Comparison of ENCODE assay signal across 8 mouse cellular contexts in the genomic region with DNA sequence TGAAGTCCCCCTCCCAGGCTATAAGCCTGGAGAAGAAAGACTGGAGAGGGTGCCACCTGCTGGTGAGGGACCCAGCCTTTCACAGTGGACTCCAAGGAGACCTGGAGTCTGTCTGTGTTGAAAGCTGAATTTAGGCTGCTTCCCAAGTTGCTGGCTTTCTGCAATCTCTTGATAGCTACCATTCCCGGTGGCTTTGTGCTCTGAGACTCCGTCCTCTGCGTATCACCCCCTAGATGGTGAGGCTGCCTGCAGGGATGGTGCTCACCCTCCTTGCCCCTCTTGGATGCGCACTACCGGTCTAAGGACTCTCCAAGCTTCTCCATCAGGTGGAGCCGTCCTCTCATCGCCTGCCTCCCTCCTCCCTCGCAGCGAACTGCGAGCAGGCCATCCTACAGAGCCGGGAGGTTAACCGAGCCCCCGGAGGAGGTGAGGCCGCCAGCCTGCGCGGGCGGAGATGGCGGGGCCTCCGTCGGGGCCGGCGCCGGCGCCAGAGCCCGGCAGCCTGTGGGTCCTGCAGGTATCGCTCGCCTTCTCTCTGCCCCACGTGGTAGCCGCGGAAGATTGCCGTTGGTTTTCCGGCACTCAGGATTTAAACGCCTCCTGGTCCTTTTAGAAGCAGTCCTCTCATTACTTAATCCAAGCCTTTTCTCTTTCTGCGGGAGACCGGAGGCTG. TPM values are rescaled to one million over a fixed set of nuclear protein-coding genes. Genes with fewer than 3 reads are reported as not detected.
DNase-seq lines count a peak whose midpoint lies in the region; ATAC-seq and TF ChIP-seq lines count a peak whose summit lies in the region.

A gene (plus strand): TSS at position 136 of the 673 bp plus-strand sequence.

- H3K4me2 ChIP-seq in hindbrain, embryonic 13.5 days = peak within 1 kb of the TSS; percentile 65
- peak within 1 kb of the TSS; percentile 56 for H3K4me2 ChIP-seq in lung, embryonic 16.5 days (ENCODE audit: low read depth, low read length)

- peak; percentile 77 for TF ChIP-seq CTCF in Patski (IDR thresholded peaks at IDR 0.05)

- no peak for ATAC-seq in Patski
- peak; percentile 73 for ATAC-seq in frontal cortex, adult (ENCODE audit: low TSS enrichment)
- ATAC-seq in hindbrain, embryonic 13.5 days (ENCODE audit: low FRiP score) = peak; percentile 80
- peak; percentile 65 for ATAC-seq in lung, embryonic 16.5 days (ENCODE audit: low read depth)
- no peak for ATAC-seq in granulocyte monocyte progenitor cell, adult 5-6 weeks (replicated peaks; ENCODE audit: poor library complexity, severe bottlenecking)

- CTCF ChIA-PET in Patski (lab: Charles Lee) = interaction anchor here (1.1 to 1.4 kb wide), 5 partner anchors 11 to 1227 kb away, joined by 3 to 4 read pairs (median 3); no protein-coding TSS in a partner anchor

- peak within 1 kb of the TSS; percentile 72 for H3K9ac ChIP-seq in hindbrain, embryonic 13.5 days
- H3K9ac ChIP-seq in lung, embryonic 16.5 days (ENCODE audit: low read length) = peak within 1 kb of the TSS; percentile 31; the same call in 1 of the 2 replicates

- no peaks in the 10 kb centered on the region for H3K27me3 ChIP-seq in Patski
- H3K27me3 ChIP-seq in hindbrain, embryonic 13.5 days = peaks cover 36% of the 10 kb centered on the region
- H3K27me3 ChIP-seq in lung, embryonic 16.5 days (ENCODE audit: control insufficient read depth, insufficient read depth, low read depth, low read length) = peaks cover 54% of the 10 kb centered on the region

- 0% methylated on average over 35 of the region's 35 CpGs for WGBS in hindbrain, embryonic 13.5 days
- WGBS in lung, embryonic 16.5 days = under 1% methylated on average over 35 of the region's 35 CpGs

- no peaks in the 10 kb centered on the region for H3K9me3 ChIP-seq in hindbrain, embryonic 13.5 days
- no peaks in the 10 kb centered on the region for H3K9me3 ChIP-seq in lung, embryonic 16.5 days (ENCODE audit: control insufficient read depth, low read length)

- H3K4me1 ChIP-seq in hindbrain, embryonic 13.5 days (replicated peaks) = peaks cover 48% of the 10 kb centered on the region
- peaks cover 3% of the 10 kb centered on the region for H3K4me1 ChIP-seq in lung, embryonic 16.5 days (replicated peaks; ENCODE audit: control insufficient read depth, insufficient read depth, low read length)

- in situ Hi-C loops in Patski (cut with MboI; ENCODE audit: low pct_unique_long_range_greater_than_20kb) = loop anchor here (5.0 kb wide), 2 partner anchors 434 to 1224 kb away; no protein-coding TSS in a partner anchor

- POLR2A ChIA-PET in Patski (lab: Charles Lee) = no interaction called here

- H3K27ac ChIP-seq in hindbrain, embryonic 13.5 days = peak within 1 kb of the TSS; percentile 79
- H3K27ac ChIP-seq in lung, embryonic 16.5 days (ENCODE audit: low read length) = no peak within 1 kb of the TSS

- H3K4me3 ChIP-seq in hindbrain, embryonic 13.5 days = peak within 1 kb of the TSS; percentile 44
- H3K4me3 ChIP-seq in lung, embryonic 16.5 days (ENCODE audit: low read length) = peak within 1 kb of the TSS; percentile 50

- H3K36me3 ChIP-seq in hindbrain, embryonic 13.5 days = no peaks in the 10 kb centered on the region
- H3K36me3 ChIP-seq in lung, embryonic 16.5 days (ENCODE audit: control insufficient read depth, insufficient read depth, low read length) = no peaks in the 10 kb centered on the region

- DNase-seq in Patski (ENCODE audit: low read depth, low spot score) = no peak
- peak; percentile 81 for DNase-seq in cerebellum, adult 9-11 months
- peak; percentile 82 for DNase-seq in layer of hippocampus, postnatal 14 days (ENCODE audit: low spot score in 2 of 2)
- DNase-seq in retina, adult 2 months (ENCODE audit: low read depth, low spot score) = peak; percentile 23

RNA-seq across cellular contexts. Expression of the gene that starts here (rescaled TPM):
- 3.1 TPM for polyA plus RNA-seq in Patski (2021)
- polyA plus RNA-seq in hindbrain, embryonic 13.5 days (2015; fragmentation: Nextera tagmentation; extraction: Ambion mirVana) = 26.2 and 28.7 TPM in 2 replicates
- 10 to 100 TPM; 43.9 to 50.2 TPM for total RNA-seq in layer of hippocampus, postnatal 14 days (2021)
- polyA plus RNA-seq in lung, embryonic 16.5 days (2015; fragmentation: Nextera tagmentation; extraction: Ambion mirVana) = 1.2 and 1.5 TPM in 2 replicates
- not detected in 2 replicates for total RNA-seq in granulocyte monocyte progenitor cell, adult 5-6 weeks (2014; fragmentation: Nextera tagmentation)
- not detected in 2 replicates for total RNA-seq in granulocyte monocyte progenitor cell, adult 5-6 weeks (2017)

Comparison
In these comparisons a context has a peak if more than half of its experiments do, and no peak if none do; other contexts are left out.
1. RNA of the gene that starts here (total RNA-seq): 43.9 to 50.2 TPM in layer of hippocampus, postnatal 14 days; not detected in granulocyte monocyte progenitor cell, adult 5-6 weeks; every median in the first group is over 10 times any median in the second.
2. ATAC-seq: peak in frontal cortex, adult (single experiment), hindbrain, embryonic 13.5 days (single experiment) and lung, embryonic 16.5 days (single experiment); none in Patski (single experiment) and granulocyte monocyte progenitor cell, adult 5-6 weeks (single experiment).